Mouse (Mus musculus) urinary bladder, postnatal 0 days (tissue): ENCODE measurements around the gene Pfkfb1. TPM values are rescaled to one million over a fixed set of nuclear protein-coding genes. Genes with fewer than 3 reads are reported as not detected.

ENCODE experiments used
- microRNA-seq: library from miRNA; unstranded; fragments of <30 nt; microRNA quantifications from one replicate; pipeline ENCODE4, GENCODE M21; 2016
- polyA plus RNA-seq: library from polyadenylated mRNA; unstranded; fragments of >200 nt; fragmentation: Nextera tagmentation; extraction: Ambion mirVana; gene quantifications from 2 replicates; pipeline ENCODE4 v1.2.1, GENCODE M21; 2015

The Pfkfb1 gene
- 2.5 and 2.8 TPM in 2 replicates for polyA plus RNA-seq

GRCm38 (mm10) chrX:150588023-150588764 is at the start of gene Pfkfb1:
Pfkfb1 (plus strand) TSS chrX:150588229.

GRCm38 (mm10) chrX:150547239-150547638 is 40.8 kb upstream of the Pfkfb1 start, which contains the start of gene Alas2:
Alas2 (plus strand) TSS chrX:150547375.

GRCm38 (mm10) chrX:150589696-150590095 is 1.7 kb downstream of the Pfkfb1 start, which contains the start of gene Apex2:
Apex2 (minus strand) TSS chrX:150589868.

GRCm38 (mm10) chrX:150656908-150657796 is 69.1 kb downstream of the Pfkfb1 start, which contains the start of gene Tro:
Tro (minus strand) TSS chrX:150657583.

Small RNAs within 50 kb of the gene (microRNA-seq; reads per million reads assigned to microRNA genes)
- not detected for gene Mir3620

Other genes starting within 250 kb of the Pfkfb1 start
- 22.3 and 23.3 TPM in 2 replicates for gene Tmem29, start 129.1 kb upstream of the Pfkfb1 start, polyA plus RNA-seq
- gene Alas2, start 40.9 kb upstream of the Pfkfb1 start, polyA plus RNA-seq: 46.5 and 143 TPM in 2 replicates
- gene Apex2, start 1.6 kb downstream of the Pfkfb1 start, polyA plus RNA-seq: 6.6 and 7.2 TPM in 2 replicates
- 3.4 and 4.1 TPM in 2 replicates for gene Tro, start 69.4 kb downstream of the Pfkfb1 start, polyA plus RNA-seq
- 182 and 204 TPM in 2 replicates for gene Maged2, start 226.1 kb downstream of the Pfkfb1 start, polyA plus RNA-seq